Mouse (Mus musculus) embryonic facial prominence, embryonic 14.5 days (tissue): ENCODE data around the gene Srbd1. TPM values are rescaled to one million over a fixed set of nuclear protein-coding genes. Genes with fewer than 3 reads are reported as not detected.
A peak's percentile ranks its signal among the peaks of the same experiment; 100 is the strongest.

Experiments
- ATAC-seq: fragments of 200-750 bp; cut with Nextera tagmentation; 2 replicates; pipeline ENCODE4 v1.8.0; 2017; ENCODE audit warnings: low read depth, moderate number of reproducible peaks, moderate TSS enrichment
- DNase-seq: peaks from one replicate; pipeline ENCODE4 v3.0.0-alpha.2; 2015; ENCODE audit warnings: low spot score
- H3K27ac ChIP-seq: fragments of 300-500 bp; sonication (generic); replicated peaks from 2 replicates; pipeline ENCODE4 v1.5.1; 2014; ENCODE audit warnings: low read depth, mild to moderate bottlenecking, low read length, moderate library complexity
- H3K27me3 ChIP-seq: fragments of 300-500 bp; sonication (generic); replicated peaks from 2 replicates; pipeline ENCODE4 v1.6.1; 2014; ENCODE audit warnings: low read length; ENCODE audit not compliant: control insufficient read depth, insufficient read depth
- H3K36me3 ChIP-seq: fragments of 300-500 bp; sonication (generic); 2 replicates; pipeline ENCODE4 v1.6.1; 2014; ENCODE audit warnings: low read length, mixed read lengths; ENCODE audit not compliant: control insufficient read depth, insufficient read depth
- H3K4me1 ChIP-seq: fragments of 300-500 bp; sonication (generic); 2 replicates; pipeline ENCODE4 v1.6.1; 2014; ENCODE audit warnings: antibody characterized with exemption, low read length; ENCODE audit not compliant: control insufficient read depth, insufficient read depth
- H3K4me2 ChIP-seq: fragments of 300-500 bp; sonication (generic); 2 replicates; pipeline ENCODE4 v1.6.1; 2014; ENCODE audit warnings: low read depth, mild to moderate bottlenecking, low read length, moderate library complexity, mixed read lengths
- H3K4me3 ChIP-seq: fragments of 300-500 bp; sonication (generic); 2 replicates; pipeline ENCODE4 v1.5.1; 2014; ENCODE audit warnings: low read depth, mild to moderate bottlenecking, low read length
- H3K9ac ChIP-seq: fragments of 300-500 bp; sonication (generic); 2 replicates; pipeline ENCODE4 v1.6.1; 2014; ENCODE audit warnings: low read depth, mild to moderate bottlenecking, low read length, moderate library complexity, mixed read lengths
- H3K9me3 ChIP-seq: fragments of 300-500 bp; sonication (generic); 2 replicates; pipeline ENCODE4 v1.6.1; 2016; ENCODE audit warnings: low read length; ENCODE audit not compliant: control insufficient read depth
- WGBS: fragments of 180-500 bp; shearing (Covaris S2); extraction: QIAGEN DNeasy Blood & Tissue Kit; methylation state at CpG from one replicate; pipeline ENCODE4 v1.1.7; 2014; 5-methylcytosine and 5-hydroxymethylcytosine counted together
- polyA plus RNA-seq: library from polyadenylated mRNA; unstranded; fragments of >200 nt; fragmentation: Nextera tagmentation; extraction: Ambion mirVana; gene quantifications from 2 replicates; pipeline ENCODE4 v1.2.1, GENCODE M21; 2014

Srbd1 gene
- polyA plus RNA-seq, 1 experiment from 2014 or later, result 9.3 TPM

- no peak for ATAC-seq
- H3K4me3 ChIP-seq, result peak overlapping the region; percentile 79
- no peak for DNase-seq
Observed at GRCm38 (mm10) chr17:86170164-86170958, 25.4 kb upstream of the Srbd1 start.

GRCm38 (mm10) chr17:86169092-86169491 is 24.1 kb upstream of the Srbd1 start:
- Histone ChIP-seq H3K4me3 (peak overlapping the region; percentile 79), H3K27me3 (no peaks in the 10 kb centered on the region), H3K9me3 (no peaks in the 10 kb centered on the region), H3K9ac (peak overlapping the region; percentile 92), H3K36me3 (0 out of 2 replicates have a peak, but pooled peaks cover 14% of the 10 kb centered on the region), H3K4me2 (peak overlapping the region; percentile 92), H3K4me1 (peaks cover 32% of the 10 kb centered on the region), H3K27ac (no peak overlapping the region)
- ATAC-seq (no peak), DNase-seq (no peak)
- 12% methylated on average over 6 of the region's 6 CpGs for WGBS

More at GRCm38 (mm10) chr17:86170164-86170958, 25.4 kb upstream of the Srbd1 start:
- Histone ChIP-seq H3K4me1 (peaks cover 32% of the 10 kb centered on the region), H3K9ac (peak overlapping the region; percentile 92), H3K27me3 (no peaks in the 10 kb centered on the region), H3K27ac (no peak overlapping the region), H3K4me2 (peak overlapping the region; percentile 92), H3K9me3 (no peaks in the 10 kb centered on the region), H3K36me3 (0 out of 2 replicates have a peak, but pooled peaks cover 14% of the 10 kb centered on the region)
- 58% methylated on average over 9 of the region's 9 CpGs for WGBS

- Histone ChIP-seq H3K27ac (peak overlapping the region; percentile 98), H3K9me3 (no peaks in the 10 kb centered on the region), H3K36me3 (0 out of 2 replicates have a peak, but pooled peaks cover 9% of the 10 kb centered on the region), H3K4me3 (peak overlapping the region; percentile 79), H3K4me1 (peaks cover 32% of the 10 kb centered on the region), H3K9ac (peak overlapping the region; percentile 92), H3K27me3 (no peaks in the 10 kb centered on the region), H3K4me2 (peak overlapping the region; percentile 92)
- ATAC-seq (peak; percentile 3; the same call in 1 of the 2 replicates), DNase-seq (peak; percentile 31)
- under 1% methylated on average over 57 of the region's 64 CpGs for WGBS
Observed at GRCm38 (mm10) chr17:86168231-86168981, 23.4 kb upstream of the Srbd1 start.

- Histone ChIP-seq H3K4me3 (peak within 1 kb of the TSS; percentile 79), H3K36me3 (0 out of 2 replicates have a peak, but pooled peaks cover under 1% of the 10 kb centered on the region), H3K9ac (peak within 1 kb of the TSS; percentile 92), H3K27me3 (no peaks in the 10 kb centered on the region), H3K27ac (peak within 1 kb of the TSS; percentile 98), H3K4me1 (peaks cover 32% of the 10 kb centered on the region), H3K9me3 (no peaks in the 10 kb centered on the region), H3K4me2 (peak within 1 kb of the TSS; percentile 92)
- DNase-seq (peak; percentile 96), ATAC-seq (peak; percentile 71)
- WGBS, result 0% methylated on average over 35 of the region's 115 CpGs
Observed at GRCm38 (mm10) chr17:86167320-86168230, 22.6 kb upstream of the Srbd1 start, which contains the start of gene Prkce. Gene Prkce (plus strand): TSS chr17:86167785.

GRCm38 (mm10) chr17:86166567-86167319 is 21.8 kb upstream of the Srbd1 start:
- Histone ChIP-seq H3K9me3 (no peaks in the 10 kb centered on the region), H3K4me3 (peak overlapping the region; percentile 79), H3K27me3 (no peaks in the 10 kb centered on the region), H3K4me2 (peak overlapping the region; percentile 92), H3K9ac (peak overlapping the region; percentile 92), H3K36me3 (no peaks in the 10 kb centered on the region), H3K27ac (peak overlapping the region; percentile 98), H3K4me1 (peaks cover 29% of the 10 kb centered on the region)
- DNase-seq, result peak; percentile 83
- 0% methylated on average over 33 of the region's 46 CpGs for WGBS
- ATAC-seq, result peak; percentile 41

- no peaks in the 10 kb centered on the region for H3K27me3 ChIP-seq
- peak overlapping the region; percentile 98 for H3K27ac ChIP-seq
- WGBS, result 2% methylated on average over 16 of the region's 19 CpGs
- ATAC-seq (no peak), DNase-seq (peak; percentile 24)
- H3K4me1 ChIP-seq, result peaks cover 29% of the 10 kb centered on the region
- H3K36me3 ChIP-seq, result no peaks in the 10 kb centered on the region
- H3K4me2 ChIP-seq, result peak overlapping the region; percentile 92
- no peaks in the 10 kb centered on the region for H3K9me3 ChIP-seq
- peak overlapping the region; percentile 79 for H3K4me3 ChIP-seq
- peak overlapping the region; percentile 92 for H3K9ac ChIP-seq
Observed at GRCm38 (mm10) chr17:86166051-86166566, 21.1 kb upstream of the Srbd1 start.

- Histone ChIP-seq H3K27me3 (no peaks in the 10 kb centered on the region), H3K27ac (no peak overlapping the region), H3K4me3 (no peak overlapping the region), H3K4me2 (no peak overlapping the region), H3K9me3 (no peaks in the 10 kb centered on the region), H3K36me3 (no peaks in the 10 kb centered on the region), H3K4me1 (peaks cover 13% of the 10 kb centered on the region), H3K9ac (no peak overlapping the region)
- WGBS, result 76% methylated on average over 7 of the region's 7 CpGs
- no peak for ATAC-seq
- no peak for DNase-seq
Observed at GRCm38 (mm10) chr17:86164416-86164815, 19.4 kb upstream of the Srbd1 start.
